Mouse (Mus musculus) gastrocnemius, adult 8-10 months (tissue): ENCODE data around the gene Ano10. TPM values are rescaled to one million over a fixed set of nuclear protein-coding genes. Genes with fewer than 3 reads are reported as not detected.

ENCODE experiments used
- DNase-seq, 2 experiments: peaks; one replicate each; pipeline ENCODE4 v3.0.0; 2022; ENCODE audit warnings: low spot score in 2 of 2
- microRNA-seq: library from miRNA; unstranded; fragments of <30 nt; microRNA quantifications from one replicate; pipeline ENCODE4 v1.2.0, GENCODE M21; 2022
- total RNA-seq, 4 experiments: library from RNA; stranded (reverse); gene quantifications; 2 replicates each; pipeline ENCODE4 v1.2.4; 2022

Gene Ano10
- total RNA-seq, 4 experiments from 2014 or later, result 48.0 to 56.3 (median 52.5) TPM

DNA sequence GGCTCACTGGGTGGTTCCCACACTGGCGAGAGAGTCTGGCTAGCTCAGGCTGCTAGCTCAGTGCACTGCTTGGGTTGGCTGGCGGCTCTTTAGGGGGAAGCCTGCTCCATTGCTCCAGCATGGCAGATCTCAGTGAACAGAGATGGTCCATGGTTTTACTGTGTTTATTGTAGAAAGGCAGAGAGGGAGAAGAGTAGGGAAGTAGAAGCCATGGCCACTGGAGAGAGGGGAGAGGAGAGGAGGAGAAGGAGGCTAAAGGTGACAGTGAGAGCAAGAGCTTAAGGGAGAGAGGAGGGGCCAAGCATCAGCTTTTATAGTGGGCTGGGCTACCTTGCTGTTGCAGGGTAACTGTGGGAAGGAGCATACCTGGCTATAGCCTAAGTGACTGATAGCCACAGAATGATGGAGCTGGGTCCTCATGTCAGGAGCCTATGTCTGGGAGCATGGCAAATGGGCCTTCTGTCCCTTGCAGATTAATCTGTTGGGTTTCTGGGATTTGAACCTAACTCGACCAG, 166.9 kb downstream of the Ano10 start:
- DNase-seq, result no peak

DNA sequence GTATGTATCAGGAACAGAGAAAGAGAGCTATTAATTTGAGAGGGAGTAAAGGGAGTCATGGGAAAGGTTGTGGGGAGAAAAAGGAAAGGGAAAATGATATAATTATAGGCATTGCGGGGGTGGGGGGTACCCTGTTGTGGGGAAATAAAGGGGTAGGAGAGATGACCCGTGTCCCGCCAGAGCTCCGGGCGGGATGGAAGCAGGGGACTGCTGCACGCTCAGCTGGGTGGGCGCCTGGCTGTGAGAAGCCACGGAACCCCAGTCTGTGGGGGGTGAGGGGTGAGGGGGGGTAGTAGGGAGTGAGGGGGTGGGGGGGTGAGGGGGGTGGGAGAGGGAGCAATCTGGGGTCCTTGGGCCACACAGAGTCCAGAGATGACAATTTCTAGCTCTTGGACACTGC, 167.4 kb downstream of the Ano10 start:
- no peak for DNase-seq

Small RNA genes lying within 50 kb of the gene (microRNA-seq; reads per million reads assigned to microRNA genes)
- not detected for gene Mir8106

Other genes with a start within 250 kb of the Ano10 start
- 10 to 100 TPM; 37.1 to 69.7 (median 59.6) TPM for gene Snrk, start 177.2 kb downstream of the Ano10 start, total RNA-seq
- gene Abhd5, start 57.2 kb upstream of the Ano10 start, total RNA-seq, result 10 to 100 TPM; 36.4 to 52.5 (median 42.7) TPM